Mouse (Mus musculus) right cerebral cortex, adult 18-20 months (tissue): ENCODE measurements around the gene H1f0.

Experiments used
- DNase-seq: peaks from one replicate; pipeline ENCODE4 v3.0.0; 2022; ENCODE audit warnings: mixed read lengths

H1f0 gene

DNA sequence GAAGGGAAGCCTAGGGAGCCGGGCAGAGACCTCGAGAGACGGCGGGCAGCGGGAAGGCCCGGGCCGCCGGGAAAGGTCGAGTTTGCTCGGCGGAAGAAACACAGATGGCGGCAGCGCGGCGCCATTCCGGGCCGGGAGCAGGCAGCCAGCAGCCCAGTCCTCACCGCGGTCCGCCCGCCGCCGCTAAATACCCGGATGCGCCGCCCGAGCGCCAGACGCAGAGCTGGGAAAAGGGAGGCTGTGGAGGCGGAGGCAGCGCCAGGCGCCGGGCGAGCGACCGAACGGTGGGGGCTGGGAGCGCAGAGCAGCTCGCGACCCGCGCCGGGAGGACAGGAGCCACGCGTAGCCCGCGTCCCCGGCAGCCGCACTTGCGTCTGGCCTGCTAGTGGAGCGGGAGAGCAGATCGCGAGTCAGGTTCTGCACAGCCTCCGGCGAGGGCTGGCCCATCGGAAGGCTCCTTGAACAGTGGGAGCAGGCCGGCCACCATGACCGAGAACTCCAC lies at the start of gene H1f0:
TSS of gene H1f0 (plus strand) at position 214 of the 502 bp plus-strand sequence.
- DNase-seq, result peak; percentile 95

DNA sequence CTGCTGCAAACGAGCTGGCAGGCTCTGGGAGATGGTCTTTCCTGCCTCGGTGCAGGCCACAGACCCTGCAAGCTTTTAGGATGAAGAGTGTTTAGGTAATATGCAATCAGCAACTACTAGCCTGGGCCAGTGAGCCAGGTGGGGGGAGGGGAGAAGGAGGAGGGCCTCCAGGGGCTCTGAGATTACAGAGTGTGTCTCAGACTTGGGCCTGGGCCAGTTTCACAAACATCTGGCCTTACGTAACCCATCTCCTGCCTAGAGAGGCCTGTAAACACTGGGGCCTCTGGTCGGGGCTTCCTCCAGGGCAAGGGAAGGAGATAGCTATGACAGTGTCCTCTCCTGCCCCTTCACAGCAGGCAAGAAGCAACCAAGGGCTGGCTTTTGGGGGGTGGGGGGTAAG lies 49.4 kb upstream of the H1f0 start:
- DNase-seq, result peak; percentile 21

DNA sequence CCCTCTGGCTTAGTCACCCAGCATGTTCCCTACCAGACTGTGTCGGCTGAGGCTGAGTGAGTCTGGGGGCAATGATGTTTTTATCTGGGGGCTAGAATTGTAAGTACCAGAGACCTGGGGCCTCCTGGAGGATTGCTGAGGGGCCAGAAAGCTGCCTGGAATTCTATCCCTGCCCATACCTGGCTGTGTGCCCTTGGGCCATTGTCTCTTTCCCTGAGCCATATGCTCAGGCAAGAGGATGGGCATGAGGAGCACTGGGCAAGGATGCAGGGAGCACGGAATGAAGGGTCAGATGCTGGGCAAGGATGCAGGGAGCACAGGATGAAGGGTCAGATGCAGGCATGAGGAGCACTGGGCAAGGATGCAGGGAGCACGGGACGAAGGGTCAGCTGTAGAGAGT lies 48.2 kb upstream of the H1f0 start:
- DNase-seq, result no peak

DNA sequence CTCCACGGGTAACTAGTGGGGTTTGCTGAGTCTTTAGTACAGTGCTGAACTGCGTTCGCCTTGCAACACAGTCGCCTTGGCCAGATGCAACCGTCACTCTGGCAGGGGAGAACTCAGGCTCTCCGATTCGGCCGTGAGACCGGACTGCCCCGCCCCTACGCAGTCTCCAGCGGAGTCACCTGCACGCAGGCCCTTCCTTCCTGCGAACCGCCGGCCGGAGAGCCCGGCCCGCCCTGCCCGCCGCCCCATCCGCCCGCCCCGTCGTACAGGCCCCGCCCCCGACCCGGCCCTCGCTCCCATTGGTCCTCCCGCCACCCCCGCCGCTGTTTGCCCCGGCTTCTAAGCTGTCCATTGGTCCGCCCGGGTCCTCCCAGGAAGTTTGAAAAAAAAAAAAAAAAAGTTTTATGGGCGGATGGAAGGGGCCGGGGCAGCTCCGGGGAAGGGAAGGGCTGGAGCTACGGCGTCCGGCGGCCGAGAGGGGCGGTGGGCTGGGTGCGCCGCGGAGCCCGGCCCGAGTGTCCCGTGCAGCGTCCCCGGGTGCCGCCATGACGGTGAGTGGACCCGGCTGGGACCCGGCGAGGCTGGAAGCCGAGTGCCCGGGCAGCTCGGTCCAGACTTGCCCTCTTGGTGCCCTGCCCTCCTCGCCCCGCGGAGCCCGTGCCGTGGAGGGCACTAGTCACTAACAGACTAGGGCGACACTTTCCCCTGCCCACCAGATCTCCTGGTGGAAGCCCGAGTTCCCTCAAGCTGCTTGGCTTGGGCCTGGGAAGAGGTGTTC lies 45.4 kb upstream of the H1f0 start:
- DNase-seq, result peak; percentile 51

DNA sequence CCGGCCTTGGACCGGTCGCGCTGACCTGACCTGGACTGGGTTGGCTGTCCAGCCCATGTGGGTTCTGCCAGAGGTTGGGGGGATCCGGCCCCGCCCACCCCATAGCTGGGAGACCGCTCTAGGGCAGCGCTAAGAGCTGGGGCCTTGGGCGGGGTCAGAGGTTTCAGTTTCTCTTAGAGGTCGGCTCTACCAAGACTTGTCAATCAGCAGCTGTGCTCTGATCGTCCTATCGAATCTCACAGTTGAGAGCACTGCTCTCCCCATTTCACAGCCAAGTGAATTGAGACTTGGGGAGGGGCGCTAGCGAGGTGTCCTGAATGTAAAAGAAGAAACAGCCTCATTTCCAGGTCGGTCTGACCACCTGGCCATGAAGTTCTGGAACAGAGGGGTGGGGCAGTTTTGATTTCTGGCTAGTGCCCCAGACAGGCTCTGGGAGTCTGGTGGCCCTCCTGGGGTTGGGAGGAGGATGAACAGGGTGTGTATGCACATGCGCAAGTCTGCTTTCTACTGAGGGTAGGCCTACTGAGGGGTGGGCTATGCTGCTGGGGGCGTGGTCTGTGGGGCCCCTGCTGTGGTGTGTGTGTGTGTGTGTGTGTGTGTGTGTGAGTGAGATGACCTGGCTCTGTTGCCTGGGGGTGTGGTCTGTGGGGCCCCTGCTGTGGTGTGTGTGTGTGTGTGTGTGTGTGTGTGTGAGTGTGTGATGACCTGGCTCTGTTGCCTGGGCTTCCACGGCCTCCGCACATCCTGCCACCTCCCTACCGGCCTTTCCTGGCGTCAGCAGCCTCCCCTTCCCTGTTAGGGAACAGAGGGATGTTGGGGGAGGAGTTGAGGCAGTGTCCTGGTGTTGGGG lies 44.6 kb upstream of the H1f0 start:
- DNase-seq, result peak; percentile 24

DNA sequence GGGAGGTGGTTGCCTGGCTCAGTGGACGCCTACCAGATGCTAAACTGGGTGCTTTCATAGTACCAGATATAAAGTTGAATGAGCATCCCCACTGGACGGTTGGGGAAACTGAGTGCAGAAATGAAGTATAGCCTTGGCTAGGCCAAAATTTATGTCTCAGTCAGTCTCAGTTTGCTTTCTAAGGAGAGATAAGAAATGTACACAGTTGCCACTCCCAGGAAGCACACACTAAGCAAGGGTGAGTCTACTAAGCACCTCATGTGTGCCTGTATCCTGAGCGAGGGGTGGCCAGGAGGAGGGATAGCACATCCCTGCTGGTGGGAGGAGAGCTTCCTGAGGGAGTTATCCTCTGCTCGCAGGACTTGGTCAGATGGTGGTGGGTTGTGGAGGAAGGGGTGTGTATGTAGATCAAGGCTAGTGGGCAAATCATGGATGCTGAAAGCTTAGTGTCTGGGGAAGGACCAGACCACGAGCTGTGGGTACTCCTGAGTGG lies 43.9 kb upstream of the H1f0 start:
- no peak for DNase-seq

DNA sequence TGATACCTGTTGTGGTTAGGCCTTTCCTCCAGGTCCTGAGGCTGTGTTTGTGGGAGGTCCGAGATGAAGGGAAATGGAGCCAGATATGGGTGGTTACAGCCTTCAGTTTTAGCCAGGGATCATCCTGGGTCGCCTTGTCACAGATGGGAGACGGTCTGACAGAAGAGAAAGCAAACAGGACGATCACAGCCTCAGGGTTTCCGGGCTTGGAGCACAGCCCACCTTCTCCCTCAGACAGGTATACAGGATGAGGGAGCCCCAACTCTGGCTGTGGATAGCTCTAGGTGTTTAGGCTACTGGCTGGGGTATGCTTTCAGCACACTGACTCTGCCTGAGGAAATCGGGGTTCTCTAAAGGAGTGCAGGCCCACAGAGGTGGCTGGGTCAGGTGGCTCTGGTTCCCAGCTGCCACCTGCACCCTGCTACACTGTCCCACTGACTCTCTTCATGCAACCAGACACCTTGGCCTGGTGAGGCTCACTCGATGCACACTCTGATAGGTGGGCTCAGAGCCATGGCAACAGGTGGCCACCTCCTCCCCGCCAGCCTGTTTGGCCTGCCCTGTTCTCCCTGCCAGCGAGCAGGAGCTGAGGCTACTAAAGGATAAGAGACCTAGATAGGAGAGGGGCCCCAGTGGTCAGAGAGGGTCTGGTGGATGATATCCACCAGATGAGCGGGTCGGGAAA lies 41.6 kb upstream of the H1f0 start:
- DNase-seq, result no peak

DNA sequence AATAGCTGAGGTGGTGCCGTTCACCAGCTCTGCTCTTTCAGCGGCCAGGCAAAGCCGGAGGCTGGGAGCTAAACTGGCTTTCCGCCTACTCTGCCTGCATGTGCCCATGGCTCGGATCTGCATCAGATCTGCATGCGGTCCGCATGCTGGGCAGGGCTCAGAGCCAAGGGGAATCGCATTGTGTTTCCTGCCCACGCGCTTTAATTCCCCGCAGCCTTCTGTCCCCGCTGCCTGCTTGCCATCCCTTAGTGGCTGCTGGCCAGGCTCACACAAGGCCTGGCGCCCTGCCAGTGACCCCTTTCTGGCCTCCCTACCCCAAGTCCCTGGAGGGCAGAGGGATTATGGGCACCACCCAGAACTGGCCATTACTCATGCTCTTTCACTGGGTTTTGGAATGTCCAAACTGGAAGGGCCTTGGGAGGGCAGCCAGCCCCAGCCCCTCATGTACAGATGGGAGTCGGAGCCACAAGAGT lies 39.7 kb upstream of the H1f0 start:
- DNase-seq, result peak; percentile 90

DNA sequence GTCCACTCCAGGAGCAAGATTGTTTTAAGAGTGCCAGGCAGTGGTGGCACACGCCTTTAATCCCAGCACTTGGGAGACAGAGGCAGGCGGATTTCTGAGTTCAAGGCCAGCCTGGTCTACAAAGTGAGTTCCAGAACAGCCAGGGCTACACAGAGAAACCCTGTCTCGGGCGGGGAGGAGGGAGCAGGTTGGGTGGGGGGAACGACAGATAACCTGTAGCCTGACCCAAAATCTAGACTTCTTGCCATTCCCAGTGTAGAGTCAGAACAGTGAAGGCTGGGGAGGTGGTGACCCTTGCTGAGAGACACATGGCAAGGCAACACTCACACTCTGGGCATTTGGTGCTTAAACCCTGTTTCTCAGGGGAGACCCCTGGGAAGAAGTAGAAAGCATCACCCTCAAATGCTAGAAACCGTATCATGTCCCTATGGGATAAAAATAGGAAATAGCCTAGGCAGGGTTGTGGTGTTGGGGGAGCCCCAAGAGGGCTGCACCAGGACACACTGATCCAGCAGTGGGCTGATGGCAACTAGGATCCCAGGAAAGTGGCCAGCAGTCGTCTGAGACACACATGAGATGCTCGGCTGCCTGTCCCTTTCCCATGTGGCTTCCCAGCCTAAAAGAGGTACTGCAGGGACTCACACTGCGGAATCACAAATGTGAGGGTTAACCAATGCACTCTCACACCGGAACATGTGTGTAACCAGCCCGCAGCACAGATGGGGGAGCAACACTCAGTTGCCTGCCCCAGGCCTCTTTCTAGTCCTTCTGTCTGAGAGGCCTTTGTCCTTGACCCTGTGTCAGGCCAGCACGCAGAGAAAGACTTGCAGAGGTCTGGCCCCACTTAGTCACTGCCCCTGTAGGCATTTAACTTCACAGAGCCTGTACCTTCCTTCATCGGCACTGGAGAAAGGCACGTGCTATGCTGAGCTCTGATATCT lies 38.8 kb upstream of the H1f0 start:
- DNase-seq, result no peak

DNA sequence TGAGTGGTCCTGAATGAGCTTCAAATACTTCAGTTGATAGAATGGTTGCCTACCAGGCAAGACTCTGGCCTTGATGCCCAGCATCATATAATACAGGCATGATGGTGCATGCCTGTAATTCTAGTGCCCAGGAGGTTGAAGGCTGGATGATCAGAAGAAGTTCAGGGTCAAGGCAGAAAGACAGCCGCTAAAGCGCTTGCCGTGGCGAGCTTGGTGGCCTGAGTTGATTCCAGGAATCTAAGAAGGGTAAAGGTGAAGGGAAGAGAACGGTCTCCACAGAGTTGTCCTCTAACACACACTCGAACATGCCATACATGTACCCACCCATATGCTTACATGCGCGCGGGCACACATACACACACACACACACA lies 38.2 kb upstream of the H1f0 start:
- DNase-seq, result no peak

DNA sequence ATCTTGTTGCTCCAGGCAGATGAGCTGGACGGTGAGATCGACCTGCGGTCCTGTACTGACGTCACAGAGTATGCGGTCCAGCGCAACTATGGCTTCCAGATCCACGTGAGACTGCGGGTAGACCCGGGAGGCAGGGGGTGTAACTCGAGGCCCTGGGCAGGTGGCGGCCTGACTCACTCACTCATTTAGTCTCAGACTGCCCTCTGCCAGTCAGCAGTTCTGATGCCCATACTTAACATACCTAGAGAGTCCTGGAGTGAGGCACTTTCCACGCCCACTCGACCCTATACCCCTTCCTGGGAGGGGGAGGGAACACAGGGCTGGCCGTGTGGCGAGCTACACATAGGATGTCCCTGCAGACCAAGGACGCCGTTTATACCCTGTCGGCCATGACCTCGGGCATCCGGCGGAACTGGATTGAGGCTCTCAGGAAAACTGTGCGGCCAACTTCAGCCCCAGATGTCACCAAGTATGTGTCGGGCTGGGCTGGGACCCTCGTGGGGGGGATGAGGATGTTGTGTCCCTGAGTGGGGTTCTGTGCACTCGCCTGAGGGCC lies 37.2 kb upstream of the H1f0 start:
- DNase-seq, result no peak

DNA sequence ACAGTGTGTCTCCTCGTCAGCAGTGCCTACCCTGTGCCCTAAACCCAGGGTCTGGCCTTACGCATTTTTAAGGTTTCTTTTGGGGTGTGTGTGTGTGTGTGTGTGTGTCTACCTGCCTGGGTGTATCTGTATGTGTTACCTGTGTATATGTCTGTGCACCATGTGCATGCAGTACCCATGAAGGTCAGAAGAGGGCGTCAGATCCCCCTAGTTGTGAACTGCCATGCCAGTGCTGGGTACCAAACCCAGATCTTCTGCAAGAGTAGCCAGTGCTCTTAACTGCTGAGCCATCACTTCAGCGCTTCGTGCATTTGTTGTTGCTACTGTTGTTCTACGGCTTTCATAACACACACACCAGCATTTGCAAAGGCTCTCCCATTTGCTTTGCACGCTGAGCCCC lies 36.0 kb upstream of the H1f0 start:
- no peak for DNase-seq

DNA sequence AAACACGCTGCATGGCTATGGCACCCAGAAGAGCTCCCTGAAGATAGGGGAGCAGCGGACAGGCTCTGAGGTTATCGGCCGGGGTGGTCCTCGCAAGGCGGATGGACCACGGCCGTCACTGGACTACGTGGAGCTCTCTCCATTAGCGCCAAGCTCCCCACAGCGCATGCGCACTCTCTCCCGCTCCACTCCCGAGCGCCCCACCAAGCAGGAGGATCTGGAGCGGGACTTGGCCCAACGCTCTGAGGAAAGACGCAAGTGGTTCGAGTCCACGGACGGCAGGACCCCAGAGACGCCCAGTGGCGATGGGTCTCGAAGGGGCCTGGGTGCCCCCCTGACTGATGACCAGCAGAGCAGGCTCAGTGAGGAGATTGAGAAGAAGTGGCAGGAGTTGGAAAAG lies 35.3 kb upstream of the H1f0 start:
- no peak for DNase-seq

DNA sequence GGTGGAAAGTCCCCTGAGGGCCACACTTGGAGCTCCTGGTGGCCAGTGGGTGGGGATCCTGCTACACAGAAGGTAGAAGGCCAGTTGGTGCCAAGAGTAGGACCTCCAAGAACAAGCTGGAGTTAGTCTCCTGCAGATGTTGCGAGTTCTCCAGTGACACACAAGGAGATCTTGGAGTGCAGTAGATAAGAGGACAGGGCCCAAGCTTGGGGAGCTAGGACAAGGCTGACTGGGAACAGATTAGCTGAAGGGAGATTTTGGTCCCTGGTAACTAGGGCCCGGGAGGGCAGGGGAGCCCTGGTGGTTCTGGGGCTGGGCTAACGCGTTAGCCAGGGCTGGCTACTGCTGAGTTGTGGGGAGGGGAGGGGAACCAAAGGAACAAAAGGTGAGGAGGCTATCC lies 32.3 kb upstream of the H1f0 start:
- no peak for DNase-seq

DNA sequence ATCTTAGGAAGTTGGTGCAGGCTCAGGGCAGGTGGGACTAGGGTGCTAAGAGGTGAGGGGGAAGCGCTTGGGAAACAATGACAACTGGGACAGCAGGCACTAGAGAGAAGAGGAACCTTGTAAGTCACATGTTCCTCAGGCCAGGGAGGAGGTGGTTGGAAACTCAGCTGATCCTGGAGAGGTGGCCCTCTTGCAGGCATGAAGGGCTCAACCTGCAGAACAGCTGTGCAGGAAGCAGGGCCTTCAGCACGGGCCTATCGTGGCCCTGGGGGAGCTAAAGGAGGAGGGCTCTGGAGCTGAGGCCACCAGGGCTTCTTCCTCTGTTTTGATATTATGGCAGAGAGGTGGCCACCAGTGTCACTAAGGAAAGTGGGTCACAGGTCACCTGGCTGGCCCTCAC lies 31.6 kb upstream of the H1f0 start:
- no peak for DNase-seq

DNA sequence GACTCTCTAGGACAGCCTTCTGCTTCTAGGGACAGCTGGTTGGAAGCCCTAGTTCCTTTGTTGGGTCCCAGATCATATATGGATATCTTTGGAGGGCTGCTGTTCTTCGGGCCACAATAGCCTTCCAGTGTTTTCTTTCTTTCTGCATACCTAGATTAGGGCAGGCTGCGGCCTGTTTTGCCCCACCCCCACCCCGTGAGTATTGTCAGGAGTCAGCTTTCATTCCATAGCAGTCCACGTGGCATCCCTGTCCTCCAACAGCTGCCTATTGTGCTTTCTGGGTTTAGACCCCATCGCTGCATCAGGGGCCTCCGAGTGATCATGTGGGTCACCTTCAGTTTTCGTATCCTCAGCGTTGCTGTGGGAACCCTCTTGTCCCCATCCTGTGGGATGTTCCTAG lies 29.9 kb upstream of the H1f0 start:
- DNase-seq, result no peak

DNA sequence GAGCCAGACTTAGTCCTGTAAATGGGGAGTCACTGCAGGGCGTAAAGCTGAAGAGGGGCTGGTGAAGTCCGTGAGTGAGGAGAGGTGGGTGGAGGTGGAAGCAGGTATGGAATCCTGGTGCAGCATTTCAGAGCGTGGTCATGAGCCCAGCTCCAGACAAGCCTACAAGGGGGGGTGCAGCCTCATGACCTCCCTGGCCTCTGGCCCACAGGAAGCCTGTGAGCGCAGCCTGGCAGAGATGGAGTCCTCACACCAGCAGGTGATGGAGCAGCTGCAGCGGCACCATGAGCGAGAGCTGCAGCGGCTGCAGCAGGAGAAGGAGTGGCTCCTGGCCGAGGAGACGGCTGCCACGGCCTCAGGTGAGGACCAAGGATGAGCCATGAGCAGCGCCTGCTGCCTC lies 28.7 kb upstream of the H1f0 start:
- DNase-seq, result no peak

DNA sequence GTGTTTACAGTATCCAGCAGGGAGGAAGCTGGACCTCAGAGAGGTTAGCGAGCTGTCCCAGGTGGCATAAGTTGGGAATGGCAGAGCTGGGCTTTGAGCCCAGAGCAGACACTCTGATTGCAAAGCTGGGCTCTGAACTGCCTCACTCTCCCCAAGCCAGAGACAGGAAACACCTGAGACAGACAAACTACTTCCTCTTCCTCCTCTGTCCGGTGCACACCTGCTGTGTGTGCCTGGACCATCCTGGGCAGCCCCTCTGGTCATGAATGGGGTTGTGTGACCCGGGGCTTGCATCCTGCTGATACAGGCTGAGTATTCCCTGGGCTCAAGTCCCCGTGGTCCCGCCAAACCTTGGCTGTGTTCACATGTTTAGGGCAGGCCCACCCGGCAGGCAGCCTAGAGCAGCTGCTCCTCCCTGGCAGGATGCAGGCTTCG lies 27.9 kb upstream of the H1f0 start:
- DNase-seq, result no peak

DNA sequence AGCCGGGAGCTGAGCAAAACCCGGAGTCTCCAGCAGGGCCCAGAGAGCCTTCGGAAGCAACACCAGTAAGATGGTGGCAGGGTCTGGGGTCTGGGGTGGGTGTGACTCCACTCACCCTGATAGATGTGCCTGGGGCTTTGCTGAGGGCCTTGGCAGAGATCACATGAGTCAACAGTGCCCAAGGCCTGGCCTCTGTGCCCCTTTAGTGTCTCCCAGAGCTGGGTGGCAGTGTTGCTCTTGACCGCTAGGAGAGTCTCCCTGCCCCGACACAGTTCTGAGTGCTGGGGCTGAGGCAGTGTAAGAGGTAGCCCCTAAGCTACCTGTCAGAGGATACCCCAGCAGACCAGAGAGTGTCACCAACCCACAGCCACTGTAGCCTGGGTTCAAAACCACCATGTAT lies 26.7 kb upstream of the H1f0 start:
- DNase-seq, result no peak

DNA sequence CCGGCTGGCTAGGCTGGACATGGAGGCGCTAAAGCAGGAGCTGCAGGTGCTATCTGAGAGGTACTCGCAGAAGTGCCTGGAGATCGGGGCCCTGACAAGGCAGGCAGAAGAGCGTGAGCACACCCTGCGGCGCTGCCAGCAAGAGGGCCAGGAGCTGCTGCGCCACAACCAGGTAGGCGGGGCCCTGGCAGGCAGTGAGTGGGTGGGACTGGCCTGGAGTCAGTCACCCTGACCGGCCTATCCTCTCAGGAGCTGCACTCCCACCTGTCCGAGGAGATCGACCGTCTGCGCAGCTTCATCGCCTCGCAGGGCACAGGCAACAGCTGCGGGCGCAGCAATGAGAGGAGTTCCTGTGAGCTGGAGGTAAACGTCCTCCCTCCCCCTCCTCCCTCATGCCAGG lies 26.2 kb upstream of the H1f0 start:
- no peak for DNase-seq

DNA sequence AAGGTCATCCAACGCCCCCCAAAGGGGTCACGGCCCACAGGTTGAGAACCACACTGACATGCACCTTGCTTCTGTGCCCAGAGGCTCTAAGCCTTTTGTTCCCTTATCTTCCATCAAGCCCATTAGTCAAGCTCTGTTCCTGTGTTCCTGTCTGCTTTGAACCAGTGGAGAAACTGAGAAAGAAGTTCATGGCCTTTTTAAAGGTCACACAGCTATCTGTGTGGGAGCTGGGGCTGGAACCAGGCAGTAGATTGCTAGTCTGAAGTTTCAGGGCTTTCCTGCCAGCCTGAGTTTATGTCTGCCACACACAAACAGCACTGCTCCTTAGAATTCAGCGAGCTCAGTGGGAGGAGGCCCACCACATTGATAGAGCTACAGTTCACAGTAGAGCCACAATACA lies 25.2 kb upstream of the H1f0 start:
- no peak for DNase-seq

DNA sequence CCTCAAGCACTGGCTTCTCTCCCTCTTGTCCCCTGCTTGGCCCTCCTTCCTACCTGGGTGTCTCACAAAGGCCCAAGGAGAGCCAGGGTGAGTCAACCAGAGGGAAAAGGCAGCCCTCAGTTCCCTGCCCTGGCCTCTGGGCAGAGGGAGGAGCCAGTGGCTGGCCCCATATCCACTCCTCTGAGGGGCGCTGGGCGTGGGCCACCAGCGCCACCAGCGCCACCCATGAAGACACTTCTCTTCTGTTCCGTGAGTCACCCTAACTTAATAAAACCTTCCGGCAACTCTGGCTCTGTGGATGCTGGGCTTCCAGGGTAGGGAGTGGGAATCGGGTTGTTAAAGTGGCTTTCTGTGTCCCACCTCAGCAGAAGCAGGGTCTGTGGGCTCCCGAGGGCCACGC lies 22.7 kb upstream of the H1f0 start:
- no peak for DNase-seq
